8 mouse cellular contexts compared by ENCODE assay signal in the genomic region with DNA sequence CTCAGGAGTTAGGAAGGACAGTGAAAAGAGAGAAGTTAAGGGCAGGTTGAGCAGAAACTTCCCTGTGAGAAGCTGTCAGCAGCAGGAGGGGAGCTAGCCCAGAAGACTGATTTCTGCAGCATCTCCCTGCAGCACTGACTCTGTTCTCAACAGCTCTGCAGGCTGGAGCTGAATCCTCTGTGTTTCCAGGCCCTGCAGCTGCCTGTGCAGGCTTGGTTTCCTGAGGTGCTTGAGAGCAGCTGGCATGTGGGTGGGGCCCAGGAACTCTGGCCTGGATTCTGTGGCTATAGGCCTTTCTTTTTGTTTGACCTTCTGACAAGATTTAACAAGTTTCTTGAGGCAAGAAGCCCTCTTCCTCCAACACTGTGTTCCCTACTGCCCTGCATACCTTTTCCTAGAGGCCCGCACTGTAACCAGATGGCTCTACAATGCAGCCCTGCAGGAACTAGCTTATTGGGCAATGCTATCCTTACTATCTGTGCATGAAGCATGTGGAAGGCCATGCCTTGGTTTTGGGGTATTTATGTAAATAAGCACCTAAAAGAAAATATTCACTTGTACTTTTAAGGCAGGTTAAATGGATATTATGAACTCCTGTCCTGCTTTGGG. TPM values are rescaled to one million over a fixed set of nuclear protein-coding genes. Genes with fewer than 3 reads are reported as not detected.
DNase-seq lines count a peak whose midpoint lies in the region; ATAC-seq and TF ChIP-seq lines count a peak whose summit lies in the region.

No protein-coding gene starts in this region.

- no peak for TF ChIP-seq EP300 in heart, postnatal 0 days (IDR thresholded peaks at IDR 0.05; ENCODE audit: low read depth)

- H3K27ac ChIP-seq in intestine, embryonic 14.5 days (ENCODE audit: low read depth) = peak overlapping the region; percentile 38; the same call in 1 of the 2 replicates
- H3K27ac ChIP-seq in intestine, postnatal 0 days (ENCODE audit: low read depth, low read length) = no peak overlapping the region
- peak overlapping the region; percentile 65 for H3K27ac ChIP-seq in heart, postnatal 0 days (ENCODE audit: low read depth)

- WGBS in intestine, embryonic 14.5 days = 56% methylated on average over 1 of the region's 1 CpGs
- 50% methylated on average over 1 of the region's 1 CpGs for WGBS in intestine, postnatal 0 days
- 37% methylated on average over 1 of the region's 1 CpGs for WGBS in heart, postnatal 0 days

- peaks cover 7% of the 10 kb centered on the region; the same call in 1 of the 2 replicates for H3K4me1 ChIP-seq in intestine, embryonic 14.5 days (replicated peaks; ENCODE audit: control insufficient read depth, insufficient read depth, low read length)
- no peaks in the 10 kb centered on the region for H3K4me1 ChIP-seq in intestine, postnatal 0 days (replicated peaks; ENCODE audit: control insufficient read depth, insufficient read depth, low read length)
- H3K4me1 ChIP-seq in heart, postnatal 0 days (ENCODE audit: control insufficient read depth, insufficient read depth) = peaks cover 32% of the 10 kb centered on the region

- no peaks in the 10 kb centered on the region for H3K36me3 ChIP-seq in intestine, embryonic 14.5 days (ENCODE audit: control insufficient read depth, insufficient read depth, low read length)
- H3K36me3 ChIP-seq in intestine, postnatal 0 days (ENCODE audit: control insufficient read depth, insufficient read depth) = no peaks in the 10 kb centered on the region
- no peaks in the 10 kb centered on the region for H3K36me3 ChIP-seq in heart, postnatal 0 days (replicated peaks; ENCODE audit: control insufficient read depth, insufficient read depth, low read length)

- no peaks in the 10 kb centered on the region for H3K9me3 ChIP-seq in intestine, embryonic 14.5 days (ENCODE audit: control insufficient read depth, low read length)
- no peaks in the 10 kb centered on the region for H3K9me3 ChIP-seq in intestine, postnatal 0 days (ENCODE audit: control insufficient read depth)
- H3K9me3 ChIP-seq in heart, postnatal 0 days (replicated peaks; ENCODE audit: control insufficient read depth, low read length) = no peaks in the 10 kb centered on the region

- H3K27me3 ChIP-seq in intestine, embryonic 14.5 days (replicated peaks; ENCODE audit: control insufficient read depth, insufficient read depth, low read length) = no peaks in the 10 kb centered on the region
- H3K27me3 ChIP-seq in intestine, postnatal 0 days (replicated peaks; ENCODE audit: control insufficient read depth, insufficient read depth, low read length) = no peaks in the 10 kb centered on the region
- no peaks in the 10 kb centered on the region for H3K27me3 ChIP-seq in heart, postnatal 0 days (ENCODE audit: control insufficient read depth, insufficient read depth, low read length)

- 0 out of 2 replicates have a peak, but pooled peaks have one; percentile 53 for ATAC-seq in intestine, embryonic 14.5 days (replicated peaks; ENCODE audit: low FRiP score, low TSS enrichment, low read depth)
- no peak for ATAC-seq in intestine, postnatal 0 days
- ATAC-seq in heart, postnatal 0 days (ENCODE audit: insufficient read depth, low read depth) = no peak

- no peak overlapping the region for H3K4me2 ChIP-seq in intestine, embryonic 14.5 days (ENCODE audit: low read length)
- H3K4me2 ChIP-seq in intestine, postnatal 0 days (replicated peaks; ENCODE audit: low read depth) = no peak overlapping the region
- H3K4me2 ChIP-seq in heart, postnatal 0 days (ENCODE audit: low read depth, low read length) = no peak overlapping the region

- no peak overlapping the region for H3K4me3 ChIP-seq in intestine, embryonic 14.5 days (ENCODE audit: low read depth, low read length)
- H3K4me3 ChIP-seq in intestine, postnatal 0 days (ENCODE audit: low read depth, low read length) = no peak overlapping the region
- no peak overlapping the region for H3K4me3 ChIP-seq in heart, postnatal 0 days (ENCODE audit: low read depth, low read length)

- DNase-seq in intestine, embryonic 14.5 days (ENCODE audit: low spot score) = no peak
- peak; percentile 49 for DNase-seq in embryo, embryonic 10 days (ENCODE audit: low spot score)
- DNase-seq in heart, postnatal 0 days (ENCODE audit: low spot score) = no peak
- peak; percentile 21 for DNase-seq in lung, postnatal 25 days (ENCODE audit: low spot score)
- DNase-seq in spleen, postnatal 10 days (ENCODE audit: low spot score in 2 of 2) = no peak
- DNase-seq in spleen, postnatal 36 days (ENCODE audit: low spot score in 2 of 2) = no peak
- DNase-seq in layer of hippocampus, postnatal 14 days (ENCODE audit: low spot score in 2 of 2) = no peak

- TF ChIP-seq CTCF in intestine, postnatal 0 days (IDR thresholded peaks at IDR 0.05; ENCODE audit: low read depth) = no peak
- TF ChIP-seq CTCF in heart, postnatal 0 days (IDR thresholded peaks at IDR 0.05; ENCODE audit: low read depth) = no peak

- H3K9ac ChIP-seq in intestine, embryonic 14.5 days (ENCODE audit: low read length) = no peak overlapping the region
- no peak overlapping the region for H3K9ac ChIP-seq in intestine, postnatal 0 days (ENCODE audit: low read depth, low read length)
- H3K9ac ChIP-seq in heart, postnatal 0 days (replicated peaks; ENCODE audit: low read depth, low read length) = 0 out of 2 replicates have a peak overlapping the region, but pooled peaks have one; percentile 8

RNA-seq across cellular contexts. Expression of gene Dip2c, which starts 53.1 kb away (rescaled TPM):
- 8.6 and 9.4 TPM in 2 replicates for polyA plus RNA-seq in intestine, embryonic 14.5 days (2014; fragmentation: Nextera tagmentation; extraction: Ambion mirVana)
- polyA plus RNA-seq in intestine, postnatal 0 days (2015; fragmentation: Nextera tagmentation; extraction: Ambion mirVana) = 2.7 and 2.8 TPM in 2 replicates
- total RNA-seq in heart, postnatal 0 days (2014; rRNA removed; ENCODE audit: low replicate concordance) = 55.8 and 63.6 TPM in 2 replicates
- 6.1 and 7.1 TPM in 2 replicates for polyA plus RNA-seq in heart, postnatal 0 days (2015; fragmentation: Nextera tagmentation; extraction: Ambion mirVana)
- total RNA-seq in layer of hippocampus, postnatal 14 days (2021) = 10 to 100 TPM; 65.7 to 71.0 TPM

Comparison
In these comparisons a context has a peak if more than half of its experiments do, and no peak if none do; other contexts are left out.
1. DNase-seq: peak in embryo, embryonic 10 days (single experiment) and lung, postnatal 25 days (single experiment); none in intestine, embryonic 14.5 days (single experiment), heart, postnatal 0 days (single experiment), spleen, postnatal 10 days (0 of 2), spleen, postnatal 36 days (0 of 2) and layer of hippocampus, postnatal 14 days (0 of 2).